Mouse (Mus musculus) left cerebral cortex, postnatal 4 days (tissue): ENCODE data around the gene Exosc10. TPM values are rescaled to one million over a fixed set of nuclear protein-coding genes. Genes with fewer than 3 reads are reported as not detected.

Source experiments
- DNase-seq: peaks from one replicate; pipeline ENCODE4 v3.0.0-alpha.2; 2022
- intact Hi-C: fragments of 180-260 bp; cut with DNase I; formaldehyde crosslinking; loops from one replicate; pipeline ENCODE4 v1.15.1; 2025
- total RNA-seq, 2 experiments: library from RNA; stranded (reverse); gene quantifications; 2 replicates each; pipeline ENCODE4 v1.2.3; 2021

Gene Exosc10
- total RNA-seq, 2 experiments from 2014 or later: 70.7 to 75.5 TPM

GRCm38 (mm10) chr4:148570693-148571295, 12.6 kb downstream of the Exosc10 start:
- DNase-seq: no peak
- intact Hi-C loops: no loop called here

DNA sequence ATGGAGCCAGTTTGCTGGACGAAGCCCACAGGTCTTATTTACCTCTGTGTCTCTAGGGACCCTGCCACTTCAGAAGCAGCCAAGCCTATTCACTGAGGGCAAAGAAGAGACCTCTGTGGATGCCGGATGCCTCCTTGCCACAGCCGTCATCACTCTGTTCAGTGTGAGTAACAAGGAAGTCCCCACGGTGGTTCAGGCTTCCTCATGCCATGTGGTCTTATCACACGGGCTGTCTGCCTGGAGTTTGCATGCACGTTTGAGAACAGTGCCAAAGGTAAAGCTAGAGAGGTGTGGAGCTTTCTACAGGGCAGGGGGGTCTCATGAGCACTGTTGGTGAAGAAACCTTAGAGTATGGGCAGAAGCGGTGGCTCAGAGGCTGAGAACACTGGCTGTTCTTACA, 15.0 kb downstream of the Exosc10 start:
- no peak for DNase-seq
- intact Hi-C loops: no loop called here

DNA sequence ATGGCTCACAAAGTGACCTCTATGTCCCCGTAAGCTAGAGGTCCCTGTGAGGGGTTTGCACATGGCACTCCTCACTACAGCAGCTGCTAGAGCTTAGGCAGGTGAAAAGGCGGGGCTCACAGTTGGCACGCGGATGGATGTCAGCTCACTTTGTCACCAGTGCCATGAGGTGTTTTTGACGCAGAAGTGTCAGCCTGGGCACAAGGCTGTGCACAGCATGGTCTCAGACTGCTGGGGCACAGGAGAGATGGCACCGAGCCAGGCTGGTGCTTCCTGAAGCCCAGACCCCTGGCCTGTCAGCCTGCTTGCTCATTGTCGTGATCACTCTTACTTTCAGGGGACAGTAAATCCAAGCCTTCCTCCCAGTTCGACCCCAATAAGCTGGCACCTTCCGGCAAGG, 22.5 kb downstream of the Exosc10 start:
- intact Hi-C loops: no loop called here
- peak; percentile 69 for DNase-seq

DNA sequence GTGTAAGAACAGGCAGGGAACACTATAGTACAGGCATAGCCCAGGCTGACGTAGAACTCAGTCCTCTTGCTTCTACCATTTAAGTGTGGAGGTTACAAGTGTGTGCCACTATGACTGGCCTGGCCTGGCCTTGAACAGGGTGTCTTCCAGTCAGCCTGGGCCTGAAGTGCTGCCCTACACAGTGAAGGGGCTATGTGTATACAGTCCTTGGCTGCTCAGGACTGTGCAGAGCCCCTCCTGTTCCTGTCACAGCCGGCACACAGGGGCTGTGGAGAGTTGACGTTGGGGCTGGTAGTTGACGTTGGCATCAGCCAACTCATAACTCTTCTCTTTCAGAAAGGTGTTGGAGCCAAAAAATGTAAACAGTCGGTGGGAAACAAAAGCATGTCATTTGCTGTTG, 23.2 kb downstream of the Exosc10 start:
- intact Hi-C loops: no loop called here

GRCm38 (mm10) chr4:148583257-148583656, 25.0 kb downstream of the Exosc10 start:
- intact Hi-C loops: no loop called here

More for the DNA sequence above, 23.2 kb downstream of the Exosc10 start:
- DNase-seq: no peak

GRCm38 (mm10) chr4:148586648-148587047, 28.4 kb downstream of the Exosc10 start:
- no peak for DNase-seq
- intact Hi-C loops: no loop called here

More at GRCm38 (mm10) chr4:148583257-148583656, 25.0 kb downstream of the Exosc10 start:
- no peak for DNase-seq

DNA sequence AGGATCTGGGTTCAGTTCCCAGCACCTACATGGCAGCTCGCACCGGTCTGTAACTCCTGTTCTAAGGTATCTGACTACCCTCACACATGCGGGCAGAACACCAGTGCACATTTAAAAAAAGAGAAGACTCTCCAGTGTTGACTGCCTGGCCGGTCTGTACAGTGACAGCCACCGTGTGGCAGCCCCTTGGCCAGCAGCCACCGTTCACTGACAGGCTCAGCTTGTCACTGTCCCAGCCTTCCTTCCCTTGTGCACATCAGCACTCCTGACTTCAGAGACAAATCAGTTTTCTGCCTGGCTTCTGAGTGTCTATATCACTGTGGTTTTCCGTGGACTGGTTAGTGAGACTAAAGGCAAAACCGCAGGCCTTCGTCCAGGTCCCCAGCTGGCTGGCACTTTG, 30.6 kb downstream of the Exosc10 start:
- intact Hi-C loops: no loop called here
- peak; percentile 67 for DNase-seq

DNA sequence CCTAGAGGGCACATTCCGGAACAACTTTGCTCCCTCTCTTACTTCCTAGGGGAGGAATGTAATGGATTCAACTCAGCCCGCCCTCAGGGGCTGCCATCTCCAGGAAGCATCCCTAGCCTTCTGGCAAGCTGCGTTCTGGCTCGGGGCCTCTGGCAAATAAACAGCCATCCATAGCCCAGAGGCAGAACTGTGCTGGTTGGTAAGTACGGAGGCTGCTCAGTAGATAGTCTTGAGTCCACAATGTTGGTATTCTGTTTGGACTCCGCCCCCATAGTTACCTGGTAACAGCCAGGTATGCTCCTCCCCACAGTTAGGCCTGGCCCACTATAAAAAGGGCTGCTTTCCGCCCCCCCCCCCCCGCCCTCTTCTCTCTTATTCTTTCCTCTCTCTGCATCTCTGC, 31.3 kb downstream of the Exosc10 start:
- DNase-seq: peak; percentile 47
- intact Hi-C loops: no loop called here

DNA sequence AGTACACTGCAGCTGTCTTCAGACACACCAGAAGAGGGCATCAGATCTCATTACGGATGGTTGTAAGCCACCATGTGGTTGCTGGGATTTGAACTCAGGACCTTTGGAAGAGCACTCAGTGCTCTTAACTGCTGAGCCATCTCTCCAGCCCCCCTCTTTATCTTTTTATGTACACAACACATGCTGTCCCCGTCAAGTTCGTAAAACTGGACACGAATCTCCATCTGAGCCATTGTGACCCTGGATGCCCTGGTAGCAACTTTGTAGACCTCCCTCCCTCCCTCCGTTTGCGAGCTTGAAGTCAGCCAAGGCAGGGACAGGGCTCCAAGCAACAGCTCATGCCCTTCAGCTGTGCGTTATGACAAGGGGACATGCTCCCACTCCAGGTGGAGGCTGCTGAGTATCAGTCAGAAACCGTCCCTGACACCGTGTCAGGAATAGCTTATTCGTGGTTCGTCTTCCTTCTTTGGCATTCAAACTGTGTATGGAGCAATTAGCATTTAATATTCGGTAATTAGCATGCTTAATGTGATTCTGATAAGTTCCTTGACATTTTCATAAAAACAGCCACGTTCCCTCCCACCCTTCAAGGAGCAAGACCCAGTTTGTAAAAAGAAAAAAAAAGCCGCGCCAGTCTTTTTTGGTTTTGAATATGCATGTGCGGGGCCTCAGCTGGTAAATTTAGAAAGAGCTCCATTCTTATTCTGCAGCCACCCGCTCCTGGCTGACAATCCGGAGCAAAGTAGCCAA, 32.4 kb downstream of the Exosc10 start:
- intact Hi-C loops: no loop called here
- DNase-seq: peak; percentile 23

GRCm38 (mm10) chr4:148591171-148591630, 33.0 kb downstream of the Exosc10 start, which contains the start of gene Srm:
Gene Srm, plus strand, starts transcription at chr4:148591503.
- DNase-seq: peak; percentile 98
- intact Hi-C loops: no loop called here

DNA sequence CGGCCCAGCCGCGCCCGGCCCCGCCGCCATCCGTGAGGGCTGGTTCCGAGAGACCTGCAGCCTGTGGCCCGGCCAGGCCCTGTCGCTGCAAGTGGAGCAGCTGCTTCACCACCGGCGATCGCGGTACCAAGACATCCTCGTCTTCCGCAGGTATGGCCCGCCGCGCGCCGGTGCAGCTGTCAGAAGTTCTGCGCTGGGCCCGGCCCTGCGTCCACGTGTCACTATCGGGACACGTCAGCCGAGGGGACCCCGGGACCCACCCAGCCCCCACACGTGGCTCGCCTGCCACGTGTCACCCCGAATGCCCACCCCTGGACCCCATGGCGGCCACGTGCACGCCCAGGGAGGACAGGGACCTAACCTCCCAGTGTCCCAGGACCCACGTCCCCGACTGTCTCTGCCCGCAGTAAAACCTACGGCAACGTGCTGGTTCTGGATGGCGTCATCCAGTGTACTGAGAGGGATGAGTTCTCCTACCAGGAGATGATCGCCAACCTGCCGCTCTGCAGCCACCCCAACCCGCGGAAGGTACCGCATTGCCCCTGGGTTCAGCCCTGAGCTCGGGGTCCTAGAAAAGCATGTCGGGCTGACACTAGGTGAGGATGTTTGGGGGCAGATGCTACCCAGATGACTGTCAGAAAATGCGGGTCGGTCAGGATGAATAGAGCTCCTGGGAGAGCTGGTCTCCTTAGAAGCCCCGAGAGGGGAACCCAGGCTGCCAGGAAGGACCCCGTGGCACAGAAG, 33.6 kb downstream of the Exosc10 start:
- peak; percentile 46 for DNase-seq
- intact Hi-C loops: no loop called here

DNA sequence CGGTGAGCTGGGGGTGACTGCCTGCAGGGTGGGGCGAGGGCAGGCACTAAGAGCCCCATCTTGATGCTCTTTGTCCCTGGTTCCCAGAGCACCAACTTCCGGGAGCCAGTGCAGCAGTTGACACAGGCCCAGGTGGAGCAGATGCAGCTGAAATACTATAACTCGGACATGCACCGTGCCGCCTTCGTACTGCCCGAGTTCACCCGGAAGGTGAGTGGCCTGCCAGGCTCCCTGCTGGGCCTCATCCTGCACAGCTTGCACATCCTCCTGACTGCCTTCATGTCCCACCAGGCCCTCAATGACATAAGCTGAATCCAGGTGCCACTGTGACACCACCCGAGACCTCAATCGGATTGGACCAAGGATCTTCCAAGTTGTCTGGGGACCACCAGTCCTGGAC, 35.8 kb downstream of the Exosc10 start:
- peak; percentile 22 for DNase-seq
- intact Hi-C loops: no loop called here

GRCm38 (mm10) chr4:148595916-148596315, 37.7 kb downstream of the Exosc10 start:
- DNase-seq: no peak
- intact Hi-C loops: no loop called here

GRCm38 (mm10) chr4:148596731-148597130, 38.5 kb downstream of the Exosc10 start:
- no peak for DNase-seq
- intact Hi-C loops: no loop called here

DNA sequence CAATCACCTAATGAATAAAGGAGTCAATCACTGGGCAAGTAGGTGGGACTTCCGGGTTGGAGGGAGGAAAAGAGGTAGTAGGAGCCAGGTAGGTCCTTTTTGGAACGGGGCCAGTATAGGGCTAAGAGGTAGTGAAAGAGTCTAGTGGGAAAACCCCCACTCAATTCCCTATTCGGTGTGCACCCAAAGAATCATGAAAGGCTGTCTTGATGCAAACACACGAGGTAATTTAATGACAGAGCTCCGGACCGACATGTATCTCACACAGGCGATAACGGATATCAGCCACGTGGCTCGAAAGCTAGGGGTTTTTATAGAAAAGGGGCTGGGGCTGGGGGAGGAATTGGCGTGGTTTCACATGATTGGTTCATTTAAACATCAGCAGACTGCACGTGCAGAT, 40.6 kb downstream of the Exosc10 start:
- no peak for DNase-seq

GRCm38 (mm10) chr4:148600316-148600715, 42.1 kb downstream of the Exosc10 start:
- intact Hi-C loops: no loop called here
- DNase-seq: no peak

More for the DNA sequence above, 40.6 kb downstream of the Exosc10 start:
- intact Hi-C loops: no loop called here

- DNase-seq: no peak
- intact Hi-C loops: no loop called here
Observed at GRCm38 (mm10) chr4:148601871-148602270, 43.6 kb downstream of the Exosc10 start.

DNA sequence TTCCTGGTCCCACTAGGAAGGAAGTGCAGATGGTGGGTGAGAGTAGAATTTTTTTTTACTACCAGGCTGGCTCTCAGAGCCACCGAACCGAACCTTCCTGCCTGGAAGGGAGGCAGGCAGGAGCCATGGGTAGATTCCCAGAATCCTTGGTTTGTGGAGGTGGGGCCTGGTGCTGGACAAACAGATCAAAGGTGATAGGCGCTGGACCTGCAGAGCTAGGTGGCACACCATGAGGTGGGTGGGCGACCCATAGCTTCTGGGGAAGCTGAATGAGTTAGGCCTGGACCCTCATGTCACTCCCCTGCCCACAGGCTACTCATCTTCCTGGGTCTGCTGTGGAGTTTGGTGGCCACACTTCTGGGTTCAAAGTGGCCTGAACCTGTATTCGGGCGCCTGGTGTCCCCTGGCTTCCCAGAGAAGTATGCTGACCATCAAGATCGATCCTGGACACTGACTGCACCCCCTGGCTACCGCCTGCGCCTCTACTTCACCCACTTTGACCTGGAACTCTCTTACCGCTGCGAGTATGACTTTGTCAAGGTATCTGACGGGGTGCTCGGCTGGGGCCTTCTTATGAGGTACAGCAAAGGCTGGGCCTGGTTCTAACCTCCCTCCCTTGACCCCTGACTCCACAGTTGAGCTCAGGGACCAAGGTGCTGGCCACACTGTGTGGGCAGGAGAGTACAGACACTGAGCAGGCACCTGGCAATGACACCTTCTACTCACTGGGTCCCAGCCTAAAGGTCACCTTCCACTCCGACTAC, 44.3 kb downstream of the Exosc10 start, which contains the start of gene Masp2:
TSS of gene Masp2 (plus strand) at position 198 of the 764 bp plus-strand sequence.
- DNase-seq: no peak
- intact Hi-C loops: no loop called here

- DNase-seq: no peak
- intact Hi-C loops: no loop called here
Observed at GRCm38 (mm10) chr4:148603376-148604139, 45.3 kb downstream of the Exosc10 start.

GRCm38 (mm10) chr4:148604141-148604540, 45.9 kb downstream of the Exosc10 start:
- no peak for DNase-seq
- intact Hi-C loops: no loop called here
